Mouse (Mus musculus) 416B (cell line): ENCODE data around the gene Hjurp.
"Not testable (repeated sequence)": the region's sequence is repeated elsewhere in the genome, so short reads cannot be mapped to it uniquely, and the experiment has no call there.

ENCODE experiments used
- DNase-seq: peaks from one replicate; pipeline ENCODE4 v3.0.0; 2011; ENCODE audit warnings: low read depth

Hjurp gene

DNA sequence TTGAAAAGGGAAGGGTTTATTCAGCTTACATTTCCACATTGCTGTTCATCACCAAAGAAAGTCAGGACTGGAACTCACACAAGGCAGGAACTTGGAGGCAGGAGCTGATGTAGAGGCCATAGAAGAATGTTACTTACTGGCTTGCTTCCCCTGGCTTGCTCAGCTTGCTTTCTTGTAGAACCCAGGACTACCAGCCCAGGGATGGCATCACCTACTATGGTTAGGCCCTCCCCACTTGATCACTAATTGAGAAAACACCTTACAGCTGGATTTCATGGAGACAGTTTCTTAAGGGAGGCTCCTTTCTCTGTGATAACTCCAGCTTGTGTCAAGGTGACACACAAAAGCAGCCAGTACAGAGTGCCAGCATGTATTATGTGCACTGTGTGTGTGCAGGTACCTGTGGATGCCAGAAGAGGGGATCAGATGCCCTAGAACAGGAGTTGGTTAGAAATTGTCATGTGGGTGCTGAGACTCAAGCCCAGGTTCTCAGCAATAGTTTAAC, 54.4 kb downstream of the Hjurp start:
- not testable (repeated sequence) for DNase-seq

DNA sequence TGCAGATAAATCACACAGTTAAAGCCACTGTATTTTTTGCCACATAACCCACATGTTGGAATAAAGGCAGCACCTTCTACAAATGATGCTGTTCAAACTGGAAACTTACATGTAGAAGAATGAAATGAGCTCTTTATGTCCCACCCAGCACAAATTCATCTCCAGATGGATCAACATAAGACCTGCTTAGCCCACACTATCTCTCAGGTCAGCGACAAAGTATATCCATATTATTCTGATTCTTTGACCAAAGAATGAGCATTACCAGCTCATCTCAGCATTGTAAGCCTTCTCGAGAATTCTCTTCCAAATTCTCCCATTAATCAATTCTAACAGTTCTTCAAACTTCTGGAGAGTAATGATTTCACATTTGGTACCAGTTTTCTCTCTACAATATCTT, 55.2 kb downstream of the Hjurp start:
- no peak for DNase-seq

DNA sequence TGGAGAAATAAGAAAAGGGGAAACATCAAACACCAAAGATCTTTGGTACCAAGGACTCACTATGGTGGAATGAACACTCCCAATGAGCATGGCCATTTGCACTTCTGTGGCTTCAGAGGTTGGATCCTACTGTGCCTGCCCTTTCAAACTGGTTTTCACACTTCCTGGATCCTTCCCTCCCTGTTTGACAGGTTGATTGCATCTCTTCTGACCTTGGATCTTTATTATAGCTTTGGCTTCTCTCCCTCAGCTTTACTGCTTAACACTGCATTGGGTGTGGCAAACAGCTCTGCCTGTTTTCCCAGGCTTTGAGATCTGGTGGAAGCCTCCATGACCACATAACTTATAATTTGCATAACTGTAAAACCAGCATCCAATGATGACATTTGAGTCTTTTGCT, 57.1 kb downstream of the Hjurp start:
- no peak for DNase-seq

DNA sequence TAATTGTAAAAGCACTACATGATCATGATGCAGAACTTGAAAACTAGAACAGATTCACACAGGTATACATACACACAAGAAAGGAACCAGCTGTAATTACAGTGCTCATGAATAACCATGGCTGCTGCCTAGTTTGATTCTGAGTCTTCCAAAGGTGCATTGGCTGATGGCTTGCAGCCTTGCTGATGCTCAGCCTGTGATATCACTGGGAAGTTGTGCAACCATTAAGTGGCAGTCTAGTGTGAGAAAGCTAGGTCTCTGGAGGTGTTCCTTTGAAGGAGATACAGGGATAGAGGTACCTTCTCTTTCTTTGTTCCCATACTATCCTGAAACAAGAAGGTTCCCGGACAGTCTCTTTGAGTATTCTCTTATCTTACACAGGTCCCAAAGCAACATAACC, 58.4 kb downstream of the Hjurp start:
- peak; percentile 10 for DNase-seq

DNA sequence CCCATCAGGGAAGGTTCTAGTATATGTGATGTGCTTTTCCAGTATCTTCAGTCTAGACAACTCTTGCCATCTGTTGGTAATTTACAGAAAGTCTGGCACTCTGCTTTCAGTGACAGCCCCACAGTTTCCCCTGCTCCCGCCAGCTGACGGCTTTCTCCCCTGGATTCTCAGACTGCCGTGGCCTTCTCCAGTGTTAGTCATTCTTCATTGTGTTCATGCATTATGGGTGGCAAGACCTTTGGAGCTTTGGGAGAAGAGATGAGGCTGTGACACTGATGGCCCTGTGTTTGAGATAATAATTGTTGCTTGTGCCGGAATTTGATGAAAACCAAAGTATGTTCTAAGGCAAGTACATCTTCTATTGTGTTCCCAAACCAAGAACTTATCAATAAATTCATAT, 58.8 kb downstream of the Hjurp start:
- DNase-seq = peak; percentile 3

DNA sequence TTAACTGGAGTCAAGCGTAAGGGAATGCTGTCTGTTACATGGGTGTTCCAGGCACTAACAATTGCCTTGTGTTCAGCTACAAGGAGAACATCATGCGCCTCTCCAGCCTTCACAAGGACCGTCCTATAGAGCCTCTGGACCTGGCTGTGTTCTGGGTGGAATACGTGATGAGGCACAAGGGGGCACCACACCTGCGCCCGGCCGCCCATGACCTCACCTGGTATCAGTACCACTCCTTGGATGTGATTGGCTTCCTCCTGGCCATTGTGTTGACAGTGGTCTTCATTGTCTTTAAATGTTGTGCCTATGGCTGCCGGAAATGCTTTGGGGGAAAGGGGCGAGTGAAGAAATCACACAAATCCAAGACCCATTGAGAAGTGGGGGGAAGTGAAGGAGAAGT, 59.4 kb downstream of the Hjurp start:
- peak; percentile 8 for DNase-seq

DNA sequence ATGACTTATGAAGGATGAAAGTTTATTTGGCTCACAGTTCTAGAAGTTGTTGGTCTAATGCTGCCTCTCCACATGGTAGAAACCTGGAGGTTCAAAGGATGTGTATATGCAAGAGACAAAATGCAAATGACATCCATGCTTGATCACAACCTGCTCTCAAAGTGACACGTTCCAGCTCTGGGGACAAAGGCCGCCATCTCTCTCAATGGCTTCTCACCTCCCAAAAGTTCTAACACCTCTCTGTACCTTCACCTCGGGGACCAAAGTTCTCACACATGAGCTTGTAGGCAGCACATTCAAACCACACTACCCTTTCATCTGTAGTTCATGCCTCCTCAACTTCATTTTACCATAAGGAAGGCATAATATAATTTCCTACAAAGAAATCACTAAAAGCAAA, 59.9 kb downstream of the Hjurp start:
- peak; percentile 8 for DNase-seq

DNA sequence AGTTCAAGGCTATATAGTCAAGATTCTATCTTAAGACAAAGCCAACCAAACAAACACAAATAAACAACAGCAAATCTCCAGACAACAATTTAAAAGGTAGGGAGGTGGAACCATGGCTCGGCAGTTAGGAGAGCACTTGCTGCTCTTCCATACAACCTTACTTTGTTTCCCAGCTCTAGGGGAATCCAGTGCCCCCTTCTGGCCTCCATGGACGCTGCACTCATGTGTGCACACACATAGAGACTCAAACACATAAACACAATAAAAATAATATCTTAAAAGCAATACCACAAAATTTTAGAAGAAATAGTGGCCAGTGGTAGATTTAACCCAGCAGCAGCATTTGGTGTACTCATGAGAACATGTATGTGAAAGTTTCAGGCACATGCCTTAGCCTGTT, 60.3 kb downstream of the Hjurp start:
- DNase-seq = peak; percentile 11

DNA sequence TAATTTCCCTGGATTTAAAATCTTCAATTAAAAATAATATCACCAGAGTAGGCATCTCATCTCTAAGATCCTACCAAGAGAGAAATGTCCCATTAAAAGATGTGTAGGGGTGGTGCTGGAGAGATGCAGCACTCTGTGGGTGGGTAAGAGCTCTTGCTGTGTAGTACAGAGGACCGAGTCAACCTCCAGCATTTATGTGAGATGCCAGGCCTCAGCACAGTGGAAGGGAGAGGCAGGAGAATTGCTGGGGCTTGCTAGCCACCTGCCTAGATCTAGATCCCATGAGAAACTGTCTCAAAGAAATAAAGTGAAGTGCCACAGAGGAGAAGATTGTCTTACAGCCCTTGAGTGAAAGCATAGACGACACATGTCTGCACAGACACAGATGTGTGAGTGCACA, 60.9 kb downstream of the Hjurp start:
- DNase-seq = peak; percentile 10

DNA sequence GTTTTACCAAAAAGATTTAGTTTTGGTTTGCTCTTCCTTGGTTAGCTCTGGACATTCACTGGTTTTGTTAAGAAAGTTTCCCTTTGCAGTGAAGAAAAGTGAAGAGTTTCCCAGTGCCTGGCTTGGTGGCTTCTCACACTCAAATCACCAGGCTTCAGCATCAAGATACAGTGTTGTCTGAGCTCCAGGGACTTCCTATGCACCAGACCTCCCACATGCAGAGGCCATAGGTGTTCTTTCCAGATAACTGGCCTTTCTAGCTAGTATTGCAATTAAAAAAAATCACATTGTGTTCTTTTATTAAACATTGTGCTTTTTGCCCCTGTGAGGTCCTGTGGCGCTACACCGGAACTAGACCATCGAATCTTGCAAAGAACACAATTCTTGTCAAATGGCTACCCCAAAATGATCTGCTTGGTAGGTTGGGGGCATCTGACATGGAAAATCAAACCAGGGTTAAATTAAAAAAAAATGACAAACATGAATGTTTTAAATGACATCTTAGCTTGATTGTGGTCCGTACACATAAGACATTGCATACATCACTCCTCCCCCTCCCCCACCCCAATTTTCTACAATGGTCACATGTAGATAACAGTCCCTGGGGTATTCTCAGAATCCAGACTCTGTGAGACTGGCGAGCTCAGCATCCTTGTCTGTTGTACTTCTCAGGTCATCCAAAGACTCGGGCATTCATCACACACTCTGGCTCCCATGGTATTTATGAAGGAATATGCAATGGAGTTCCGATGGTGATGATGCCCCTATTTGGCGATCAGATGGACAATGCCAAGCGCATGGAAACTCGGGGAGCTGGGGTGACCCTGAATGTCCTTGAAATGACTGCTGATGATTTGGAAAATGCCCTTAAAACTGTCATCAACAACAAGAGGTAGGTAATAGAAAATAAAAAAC, 61.7 kb downstream of the Hjurp start:
- DNase-seq = peak; percentile 5

DNA sequence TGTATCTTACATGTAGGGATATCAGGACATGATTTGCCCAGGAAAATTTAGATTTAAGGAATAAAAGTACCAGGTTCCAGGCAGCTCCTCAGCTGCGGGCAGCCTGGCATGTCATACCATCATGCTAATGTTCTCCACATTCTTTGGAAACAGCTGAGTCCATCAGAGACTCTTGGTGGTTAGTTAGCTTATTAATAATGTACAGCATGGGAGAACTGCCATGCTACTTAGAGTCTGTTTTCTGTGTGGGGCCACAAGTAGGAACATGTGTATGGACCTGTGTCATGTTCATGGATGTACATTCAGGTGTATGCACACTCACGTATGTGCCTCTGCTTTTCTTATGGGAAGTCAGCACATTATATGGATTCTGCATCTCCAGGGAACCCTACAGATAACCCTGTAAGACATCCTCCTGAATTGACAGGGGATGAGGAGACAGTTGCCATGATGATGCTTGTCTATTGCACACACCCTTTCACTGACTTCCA, 62.9 kb downstream of the Hjurp start:
- DNase-seq = peak; percentile 8

DNA sequence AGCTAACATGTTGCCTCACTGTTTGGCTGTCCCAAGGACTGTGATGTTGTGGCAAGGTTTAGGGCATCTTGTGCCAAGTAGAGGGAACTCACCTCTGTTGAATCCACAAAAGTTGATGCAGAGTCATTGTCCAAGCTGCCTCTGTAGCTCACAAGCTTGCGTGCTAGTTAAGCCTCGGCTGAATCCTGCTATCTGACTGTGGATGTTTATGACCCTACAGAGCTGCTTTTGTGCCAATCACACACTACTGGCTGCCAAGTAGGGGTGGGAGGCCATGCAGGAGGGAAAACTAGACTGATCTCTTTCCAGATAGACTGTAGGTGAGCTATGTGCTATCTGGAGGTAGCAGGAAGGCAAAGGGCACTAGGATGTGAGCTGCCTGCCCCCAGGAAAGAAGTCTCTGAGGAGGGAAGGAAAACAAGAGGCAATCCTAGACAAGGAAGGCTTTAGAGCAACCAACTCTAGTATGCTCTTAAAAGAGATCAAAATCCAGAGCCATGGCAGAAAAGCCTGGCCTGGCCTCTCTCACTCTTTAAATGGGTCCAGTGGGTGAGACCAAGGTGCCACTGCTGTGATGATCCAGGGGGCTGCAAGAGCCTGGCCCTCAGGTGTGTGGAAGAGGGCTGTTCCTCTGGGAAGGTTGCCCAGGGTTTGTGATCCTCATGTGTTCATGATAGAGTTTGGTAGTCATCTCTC, 63.5 kb downstream of the Hjurp start:
- DNase-seq = peak; percentile 11

DNA sequence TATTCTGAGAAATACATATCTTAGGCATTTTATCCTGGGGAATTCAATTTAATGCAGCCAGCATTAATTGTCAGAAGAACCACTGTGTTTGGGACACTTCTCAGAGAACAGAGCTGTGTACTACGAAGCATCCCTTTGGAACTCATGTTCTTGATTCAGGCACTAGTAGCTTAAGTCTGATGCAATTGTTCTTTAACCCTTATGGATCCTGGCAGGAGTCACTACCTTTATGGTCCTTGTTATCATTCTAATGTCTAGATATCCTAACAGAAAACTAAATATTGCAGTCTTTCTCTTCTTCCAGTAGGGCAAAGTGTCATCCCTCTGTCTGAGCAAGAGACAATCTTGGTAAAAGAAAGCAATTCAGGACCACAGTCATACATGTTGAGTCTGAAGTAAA, 64.4 kb downstream of the Hjurp start:
- DNase-seq = peak; percentile 9
